Mouse (Mus musculus): ENCODE data around the gene Krt10. TPM values are rescaled to one million over a fixed set of nuclear protein-coding genes. Genes with fewer than 3 reads are reported as not detected.

Gene Krt10
- polyA plus RNA-seq, 1 experiment from 2014 or later: 20.4 TPM

DNA sequence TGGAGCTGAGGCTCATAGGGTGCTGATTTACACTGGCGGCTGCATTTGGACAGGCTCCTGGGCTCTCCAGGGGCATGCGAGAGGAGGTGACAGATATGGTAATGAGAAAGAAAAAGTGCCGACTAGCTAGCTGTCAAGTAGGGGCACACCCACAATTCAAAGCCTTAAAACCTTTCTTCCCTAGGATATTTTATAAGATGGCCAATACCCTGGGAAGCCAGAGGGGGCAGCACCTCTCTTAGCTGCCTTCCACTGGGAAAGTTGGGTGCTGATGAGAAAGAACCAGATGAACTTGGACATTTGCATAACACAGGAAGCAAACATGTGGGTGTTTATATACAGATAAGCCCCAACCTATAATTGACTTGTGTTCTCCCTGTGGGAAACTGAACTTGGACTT is 19.9 kb downstream of the Krt10 start:
- Histone ChIP-seq H3K4me1 (no peaks in the 10 kb centered on the region), H3K4me2 (no peak overlapping the region), H3K4me3 (no peak overlapping the region), H3K27me3 (no peaks in the 10 kb centered on the region), H3K9ac (no peak overlapping the region), H3K27ac (no peak overlapping the region), H3K36me3 (no peaks in the 10 kb centered on the region), H3K9me3 (no peaks in the 10 kb centered on the region)
- WGBS: 8% methylated on average over 3 of the region's 3 CpGs
- no peak for ATAC-seq (ENCODE audit: borderline replicate concordance, extremely low read depth, low FRiP score, low TSS enrichment)

DNA sequence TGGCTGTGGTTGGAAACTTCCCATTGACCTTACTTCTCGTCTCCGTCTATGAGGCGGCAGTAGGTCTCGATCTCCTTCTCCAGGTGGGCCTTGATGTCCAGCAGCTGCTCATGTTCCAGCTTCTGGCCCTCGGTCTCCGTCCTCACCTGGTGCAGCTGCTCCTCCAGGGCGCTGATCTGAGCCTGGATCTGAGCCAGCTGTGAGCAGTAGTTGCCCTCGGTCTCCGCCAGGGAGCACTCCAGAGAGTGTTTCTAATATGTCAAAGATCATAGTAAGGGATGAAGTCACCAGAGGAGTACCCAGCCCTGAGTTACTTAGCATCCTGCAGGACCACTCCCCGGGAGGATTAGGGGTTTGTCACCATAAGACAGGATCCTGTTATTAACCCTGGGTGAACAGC is 22.4 kb downstream of the Krt10 start:
- no peak overlapping the region for H3K4me2 ChIP-seq
- 24% methylated on average over 10 of the region's 10 CpGs for WGBS
- H3K9me3 ChIP-seq: no peaks in the 10 kb centered on the region
- H3K4me3 ChIP-seq: no peak overlapping the region
- no peak for ATAC-seq (ENCODE audit: borderline replicate concordance, extremely low read depth, low FRiP score, low TSS enrichment)
- H3K36me3 ChIP-seq: no peaks in the 10 kb centered on the region
- no peaks in the 10 kb centered on the region for H3K4me1 ChIP-seq
- H3K27me3 ChIP-seq: no peaks in the 10 kb centered on the region
- H3K27ac ChIP-seq: no peak overlapping the region
- H3K9ac ChIP-seq: no peak overlapping the region

DNA sequence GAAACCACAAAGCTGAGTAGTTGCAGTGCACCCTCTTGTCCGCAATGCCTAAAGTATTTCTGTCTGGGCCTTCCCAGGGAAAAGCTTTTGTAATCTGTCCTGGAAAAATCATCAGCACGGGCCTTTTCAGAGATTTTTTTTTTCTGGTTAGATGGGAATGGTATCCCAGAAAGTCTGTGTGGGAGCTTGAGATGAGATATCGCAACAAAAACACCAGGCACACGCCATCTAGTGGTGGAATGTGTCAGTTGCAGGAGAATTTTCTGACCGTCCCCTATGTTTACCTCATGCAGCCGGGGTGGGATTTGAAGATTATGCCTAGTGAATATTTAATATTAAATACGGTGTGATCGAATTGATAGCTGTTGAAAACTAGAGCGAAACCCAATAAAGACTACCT is 24.8 kb downstream of the Krt10 start:
- Histone ChIP-seq H3K9ac (no peak overlapping the region), H3K9me3 (no peaks in the 10 kb centered on the region), H3K27ac (no peak overlapping the region), H3K4me1 (no peaks in the 10 kb centered on the region), H3K4me3 (no peak overlapping the region), H3K4me2 (no peak overlapping the region), H3K36me3 (no peaks in the 10 kb centered on the region), H3K27me3 (no peaks in the 10 kb centered on the region)
- ATAC-seq (ENCODE audit: borderline replicate concordance, extremely low read depth, low FRiP score, low TSS enrichment): no peak
- WGBS: 20% methylated on average over 9 of the region's 9 CpGs

DNA sequence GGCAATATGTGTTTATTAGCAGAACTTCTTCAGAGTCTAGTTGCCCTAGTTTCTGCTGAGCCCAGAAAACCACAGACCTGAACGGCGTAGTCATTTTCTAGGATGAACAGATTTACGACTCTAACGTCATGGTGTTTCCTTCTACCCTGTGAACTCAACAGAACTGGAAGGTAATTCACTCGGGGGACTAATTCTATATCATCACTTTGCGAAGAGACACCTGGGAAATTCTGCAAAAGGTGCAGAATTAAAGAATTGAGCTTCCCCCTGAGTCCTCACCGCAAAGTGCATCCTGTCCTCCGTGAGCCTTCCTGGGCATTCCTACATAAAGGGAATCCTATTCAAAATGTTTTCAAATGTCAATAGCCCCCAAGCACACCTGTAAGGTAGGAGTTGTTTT is 27.7 kb downstream of the Krt10 start:
- H3K9me3 ChIP-seq: no peaks in the 10 kb centered on the region
- no peak overlapping the region for H3K9ac ChIP-seq
- H3K36me3 ChIP-seq: no peaks in the 10 kb centered on the region
- no peak overlapping the region for H3K27ac ChIP-seq
- H3K27me3 ChIP-seq: no peaks in the 10 kb centered on the region
- H3K4me1 ChIP-seq: no peaks in the 10 kb centered on the region
- WGBS: 86% methylated on average over 8 of the region's 8 CpGs
- no peak overlapping the region for H3K4me3 ChIP-seq
- no peak overlapping the region for H3K4me2 ChIP-seq
- ATAC-seq (ENCODE audit: borderline replicate concordance, extremely low read depth, low FRiP score, low TSS enrichment): no peak

DNA sequence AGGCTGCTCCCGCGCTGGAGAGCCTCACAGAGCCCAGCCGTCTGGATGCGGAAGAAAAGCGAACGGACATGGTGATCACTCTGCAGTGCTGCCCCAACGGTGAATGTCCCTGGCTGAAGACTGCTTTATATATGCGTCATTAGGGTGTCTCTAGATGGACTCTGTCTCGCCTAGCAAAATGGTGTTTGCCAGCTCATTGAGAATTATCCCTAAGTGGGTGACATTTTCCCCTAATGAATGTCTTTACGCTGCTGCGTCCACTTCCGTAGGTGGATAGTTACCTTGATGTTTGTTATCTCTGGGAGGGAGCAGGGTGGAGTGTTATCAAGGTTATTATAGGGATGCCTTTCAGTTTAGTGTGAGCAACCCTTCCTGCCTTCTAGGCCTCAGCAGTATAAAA is 38.2 kb downstream of the Krt10 start, which contains the start of gene Krt27:
Krt27 (minus strand) TSS at position 101 of the 400 bp plus-strand sequence.
- H3K27me3 ChIP-seq: 0 out of 2 replicates have a peak, but pooled peaks cover 2% of the 10 kb centered on the region
- H3K27ac ChIP-seq: no peak within 1 kb of the TSS
- no peak within 1 kb of the TSS for H3K4me2 ChIP-seq
- no peak within 1 kb of the TSS for H3K9ac ChIP-seq
- no peaks in the 10 kb centered on the region for H3K9me3 ChIP-seq
- no peaks in the 10 kb centered on the region for H3K36me3 ChIP-seq
- 63% methylated on average over 12 of the region's 12 CpGs for WGBS
- no peak within 1 kb of the TSS for H3K4me3 ChIP-seq
- ATAC-seq (ENCODE audit: borderline replicate concordance, extremely low read depth, low FRiP score, low TSS enrichment): no peak
- H3K4me1 ChIP-seq: no peaks in the 10 kb centered on the region

DNA sequence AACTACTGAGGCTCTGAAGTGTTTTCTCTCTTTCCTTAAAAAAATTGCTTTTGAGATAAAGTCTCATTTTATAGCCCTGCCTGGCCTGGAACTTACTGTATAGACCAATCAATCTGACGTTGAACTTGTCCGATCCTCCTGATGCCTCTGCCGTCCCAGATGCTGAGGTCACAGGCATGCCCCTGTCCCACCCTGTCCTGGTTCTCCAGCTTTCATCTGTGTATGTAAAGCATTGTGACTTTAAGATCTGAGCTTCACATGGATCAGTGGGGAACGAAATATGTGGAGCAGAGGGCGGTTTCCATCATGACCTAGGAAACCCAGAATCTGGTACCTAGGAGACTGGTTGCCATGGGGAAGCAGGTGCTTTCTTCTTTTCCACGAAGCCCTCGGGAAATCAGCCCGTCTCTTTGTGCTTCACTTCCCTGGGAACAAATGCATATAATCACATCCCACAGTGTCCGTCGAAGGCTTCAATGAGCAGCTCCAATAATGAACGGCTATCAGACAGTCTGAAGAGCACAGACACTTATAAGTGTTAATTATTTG is 49.8 kb downstream of the Krt10 start:
- no peaks in the 10 kb centered on the region for H3K4me1 ChIP-seq
- ATAC-seq (ENCODE audit: borderline replicate concordance, extremely low read depth, low FRiP score, low TSS enrichment): no peak
- no peak overlapping the region for H3K9ac ChIP-seq
- no peak overlapping the region for H3K4me3 ChIP-seq
- no peaks in the 10 kb centered on the region for H3K9me3 ChIP-seq
- 76% methylated on average over 11 of the region's 11 CpGs for WGBS
- H3K27ac ChIP-seq: no peak overlapping the region
- no peaks in the 10 kb centered on the region for H3K27me3 ChIP-seq
- no peak overlapping the region for H3K4me2 ChIP-seq
- no peaks in the 10 kb centered on the region for H3K36me3 ChIP-seq

DNA sequence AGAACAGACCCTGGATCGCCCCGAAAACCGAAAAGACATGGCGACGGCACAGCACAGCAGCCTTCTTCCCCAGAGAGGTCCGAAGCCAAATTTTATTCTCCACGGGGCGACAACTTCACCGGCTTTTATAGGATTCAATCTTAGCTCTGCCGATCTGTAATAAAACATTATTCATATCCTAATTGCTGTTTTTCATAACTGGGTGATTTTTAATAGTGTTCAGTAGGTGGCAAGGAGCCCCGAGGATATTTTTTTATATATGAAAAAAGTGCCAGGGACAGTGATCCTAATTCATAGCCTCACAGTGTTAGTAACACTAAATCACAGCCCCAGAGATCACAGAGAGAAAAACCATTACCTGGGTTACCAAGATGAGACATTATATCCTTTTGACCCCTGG is 51.3 kb downstream of the Krt10 start, which contains the start of gene Krt26:
Krt26 (minus strand) TSS at position 101 of the 400 bp plus-strand sequence.
- H3K36me3 ChIP-seq: no peaks in the 10 kb centered on the region
- H3K4me3 ChIP-seq: no peak within 1 kb of the TSS
- H3K27ac ChIP-seq: no peak within 1 kb of the TSS
- no peak within 1 kb of the TSS for H3K9ac ChIP-seq
- no peaks in the 10 kb centered on the region for H3K4me1 ChIP-seq
- no peaks in the 10 kb centered on the region for H3K27me3 ChIP-seq
- H3K9me3 ChIP-seq: no peaks in the 10 kb centered on the region
- ATAC-seq (ENCODE audit: borderline replicate concordance, extremely low read depth, low FRiP score, low TSS enrichment): no peak
- 89% methylated on average over 11 of the region's 11 CpGs for WGBS
- H3K4me2 ChIP-seq: no peak within 1 kb of the TSS

Other genes with a start within 250 kb of the Krt10 start
- 0.13 and 0.29 TPM in 2 replicates for gene Ccr7, start 234.3 kb downstream of the Krt10 start, polyA plus RNA-seq (2015; fragmentation: Nextera tagmentation; extraction: Ambion mirVana)
- 217 and 224 TPM in 2 replicates for gene Smarce1, start 158.3 kb downstream of the Krt10 start, polyA plus RNA-seq (2015; fragmentation: Nextera tagmentation; extraction: Ambion mirVana)
- gene Krt222, start 145.3 kb downstream of the Krt10 start, polyA plus RNA-seq (2015; fragmentation: Nextera tagmentation; extraction: Ambion mirVana): 0.33 and 0.55 TPM in 2 replicates
- not detected in 2 replicates for gene Krt24, start 104.1 kb downstream of the Krt10 start, polyA plus RNA-seq (2015; fragmentation: Nextera tagmentation; extraction: Ambion mirVana)
- gene Krt25, start 66.4 kb downstream of the Krt10 start, polyA plus RNA-seq (2015; fragmentation: Nextera tagmentation; extraction: Ambion mirVana): not detected in 2 replicates
- gene Krt26, start 51.4 kb downstream of the Krt10 start, polyA plus RNA-seq (2015; fragmentation: Nextera tagmentation; extraction: Ambion mirVana): not detected in 2 replicates
- not detected in 2 replicates for gene Krt27, start 38.3 kb downstream of the Krt10 start, polyA plus RNA-seq (2015; fragmentation: Nextera tagmentation; extraction: Ambion mirVana)
- gene Krt28, start 14.5 kb downstream of the Krt10 start, polyA plus RNA-seq (2015; fragmentation: Nextera tagmentation; extraction: Ambion mirVana): 0.15 and 0.25 TPM in 2 replicates
- 0.07 TPM in 1 of 2 replicates, not detected in the other for gene Krt12, start 32.9 kb upstream of the Krt10 start, polyA plus RNA-seq (2015; fragmentation: Nextera tagmentation; extraction: Ambion mirVana)
- 0.29 and 0.39 TPM in 2 replicates for gene Krt20, start 48.8 kb upstream of the Krt10 start, polyA plus RNA-seq (2015; fragmentation: Nextera tagmentation; extraction: Ambion mirVana)
- 3.9 and 5.1 TPM in 2 replicates for gene Krt23, start 103.8 kb upstream of the Krt10 start, polyA plus RNA-seq (2015; fragmentation: Nextera tagmentation; extraction: Ambion mirVana)
- gene Krt39, start 132.0 kb upstream of the Krt10 start, polyA plus RNA-seq (2015; fragmentation: Nextera tagmentation; extraction: Ambion mirVana): not detected in 2 replicates
- gene Krt40, start 153.8 kb upstream of the Krt10 start, polyA plus RNA-seq (2015; fragmentation: Nextera tagmentation; extraction: Ambion mirVana): not detected in 2 replicates
- gene Krtap3-3, start 161.5 kb upstream of the Krt10 start, polyA plus RNA-seq (2015; fragmentation: Nextera tagmentation; extraction: Ambion mirVana): not detected in 2 replicates
- gene Krtap3-2, start 167.5 kb upstream of the Krt10 start, polyA plus RNA-seq (2015; fragmentation: Nextera tagmentation; extraction: Ambion mirVana): not detected in 2 replicates
- not detected in 2 replicates for gene Gm11939, start 170.1 kb upstream of the Krt10 start, polyA plus RNA-seq (2015; fragmentation: Nextera tagmentation; extraction: Ambion mirVana)
- not detected in 2 replicates for gene Krtap3-1, start 177.3 kb upstream of the Krt10 start, polyA plus RNA-seq (2015; fragmentation: Nextera tagmentation; extraction: Ambion mirVana)
- not detected in 2 replicates for gene Krtap1-5, start 191.7 kb upstream of the Krt10 start, polyA plus RNA-seq (2015; fragmentation: Nextera tagmentation; extraction: Ambion mirVana)
- gene Krtap1-4, start 194.3 kb upstream of the Krt10 start, polyA plus RNA-seq (2015; fragmentation: Nextera tagmentation; extraction: Ambion mirVana): not detected in 2 replicates
- not detected in 2 replicates for gene Krtap1-3, start 202.0 kb upstream of the Krt10 start, polyA plus RNA-seq (2015; fragmentation: Nextera tagmentation; extraction: Ambion mirVana)
- gene Krtap9-3, start 208.7 kb upstream of the Krt10 start, polyA plus RNA-seq (2015; fragmentation: Nextera tagmentation; extraction: Ambion mirVana): not detected in 2 replicates
- gene Gm11938, start 213.9 kb upstream of the Krt10 start, polyA plus RNA-seq (2015; fragmentation: Nextera tagmentation; extraction: Ambion mirVana): not detected in 2 replicates
- gene Gm11937, start 220.8 kb upstream of the Krt10 start, polyA plus RNA-seq (2015; fragmentation: Nextera tagmentation; extraction: Ambion mirVana): not detected in 2 replicates
- gene Krtap2-4, start 225.5 kb upstream of the Krt10 start, polyA plus RNA-seq (2015; fragmentation: Nextera tagmentation; extraction: Ambion mirVana): not detected in 2 replicates
- not detected in 2 replicates for gene Gm11562, start 231.1 kb upstream of the Krt10 start, polyA plus RNA-seq (2015; fragmentation: Nextera tagmentation; extraction: Ambion mirVana)
- gene Krtap4-1, start 238.9 kb upstream of the Krt10 start, polyA plus RNA-seq (2015; fragmentation: Nextera tagmentation; extraction: Ambion mirVana): not detected in 2 replicates
- gene Krtap4-2, start 245.7 kb upstream of the Krt10 start, polyA plus RNA-seq (2015; fragmentation: Nextera tagmentation; extraction: Ambion mirVana): not detected in 2 replicates

Data from lung, embryonic 15.5 days (tissue).